Mouse (Mus musculus): ENCODE measurements at regions not wholly inside any gene's neighbourhood (a gene's known extent, or its start where the extent isn't known, plus 50 kb on each side); places are given as distances from the start of the nearest gene placed in this dataset.
"Not testable (repeated sequence)": the region's sequence is repeated elsewhere in the genome, so short reads cannot be mapped to it uniquely, and the experiment has no call there.

DNA sequence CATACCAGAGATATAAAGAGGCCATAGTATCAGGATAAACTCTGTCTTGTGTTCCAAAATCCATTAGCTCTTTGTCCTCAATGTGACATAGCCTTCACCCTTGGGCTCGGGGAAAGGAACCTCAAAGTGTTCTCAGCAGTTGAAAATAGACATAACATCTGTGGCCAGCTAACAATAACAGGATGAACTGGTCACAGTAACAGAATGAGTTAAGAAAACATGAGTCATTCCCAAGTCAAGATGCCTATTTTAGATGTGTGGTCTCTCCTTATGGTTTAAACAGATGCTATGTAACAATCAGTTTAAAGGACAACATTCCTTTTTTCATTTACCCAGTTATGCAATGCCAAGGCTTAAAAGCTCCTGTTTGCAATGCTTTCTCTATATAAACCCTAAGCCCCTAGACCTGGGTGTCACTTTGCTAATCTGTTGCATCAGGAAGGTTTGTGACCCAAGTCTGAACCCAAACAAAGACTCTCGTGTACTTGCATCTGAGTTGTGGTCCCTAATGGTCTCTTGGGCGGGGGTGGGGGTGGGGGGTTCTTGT is 920.5 kb upstream of the Dsel start:
- DNase-seq, result no peak

DNA sequence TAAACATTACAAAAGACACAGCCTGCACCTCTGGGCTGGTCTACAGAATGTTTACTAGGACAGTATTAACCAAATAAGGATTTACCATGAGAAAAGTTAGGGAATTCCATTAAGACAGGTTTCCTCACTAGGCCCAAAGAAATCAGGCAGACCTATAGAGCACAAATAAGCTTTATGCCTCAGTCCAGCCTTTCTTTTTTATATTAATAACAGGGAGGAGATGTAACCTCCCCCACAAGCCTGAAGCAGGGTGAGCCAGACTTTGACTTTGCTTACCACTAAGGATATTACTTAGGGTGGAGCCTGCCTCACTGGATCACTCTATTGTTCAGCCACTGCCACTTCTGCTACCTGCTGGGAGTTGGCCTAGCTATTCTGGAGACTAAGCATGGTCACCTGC is 915.1 kb upstream of the Dsel start:
- no peak for DNase-seq

- no peak for DNase-seq
These were observed 913.8 kb upstream of the Dsel start for GRCm38 (mm10) chr1:112778551-112778950.

DNA sequence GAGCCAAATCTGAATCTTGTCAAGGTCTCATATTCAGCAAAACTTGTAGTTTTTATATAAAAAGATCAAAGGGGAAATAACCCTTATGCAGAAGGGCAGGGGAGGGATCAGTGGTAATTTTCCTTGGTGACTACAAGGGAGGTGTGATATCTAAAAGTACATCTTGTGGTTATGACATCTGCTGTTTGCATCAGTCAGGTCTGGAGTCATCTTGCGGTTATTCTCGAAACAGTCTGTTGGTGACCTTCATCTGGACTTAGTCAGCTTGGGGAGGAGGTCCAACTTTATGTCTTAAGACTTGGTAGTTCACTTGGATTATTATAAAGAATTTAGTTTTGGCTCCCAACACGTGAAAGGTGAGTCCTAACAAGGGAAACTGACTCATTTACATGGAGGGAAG is 885.9 kb upstream of the Dsel start:
- not testable (repeated sequence) for DNase-seq

GRCm38 (mm10) chr1:112748497-112748896 is 883.8 kb upstream of the Dsel start:
- DNase-seq, result peak; percentile 55

DNA sequence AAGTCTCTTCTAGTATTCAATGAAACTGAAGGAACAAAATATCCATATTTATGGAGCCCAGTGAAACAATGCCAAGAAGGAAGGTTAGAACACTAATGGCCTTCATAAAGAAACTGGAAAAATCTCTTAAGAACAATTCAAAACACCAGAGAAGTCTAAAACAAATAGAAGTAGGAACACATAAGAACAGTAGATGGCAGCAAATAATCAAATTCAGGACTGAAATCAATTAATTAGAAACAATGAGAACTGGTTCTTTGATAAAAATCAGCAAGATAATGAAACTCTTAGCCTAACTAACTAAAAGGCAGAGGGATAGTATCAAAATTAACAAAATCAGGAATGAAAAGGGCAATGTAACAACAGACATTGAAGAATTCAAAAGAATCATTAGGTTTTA is 839.2 kb upstream of the Dsel start:
- DNase-seq, result no peak

- no peak for DNase-seq
These were observed 794.2 kb upstream of the Dsel start for GRCm38 (mm10) chr1:112658960-112659359.

GRCm38 (mm10) chr1:112638342-112638741 is 773.6 kb upstream of the Dsel start:
- DNase-seq, result no peak

Measured in adrenal gland, postnatal 14 days (tissue).